Mouse (Mus musculus) liver, embryonic 11.5 days (tissue): Measurements from ENCODE around the gene Dsn1. TPM values are rescaled to one million over a fixed set of nuclear protein-coding genes. Genes with fewer than 3 reads are reported as not detected.
A peak's percentile ranks its signal among the peaks of the same experiment; 100 is the strongest.

Experiments
- ATAC-seq: fragments of 200-750 bp; cut with Nextera tagmentation; replicated peaks from 2 replicates; pipeline ENCODE4 v1.8.0; 2017; ENCODE audit warnings: moderate number of reproducible peaks, mild to moderate bottlenecking, moderate TSS enrichment, moderate library complexity; ENCODE audit not compliant: low FRiP score
- DNase-seq: peaks from one replicate; pipeline ENCODE4 v3.0.0-alpha.2; 2017; ENCODE audit warnings: low spot score
- H3K27ac ChIP-seq: fragments of 300-500 bp; sonication (generic); 2 replicates; pipeline ENCODE4 v1.5.1; 2014; ENCODE audit warnings: mild to moderate bottlenecking, low read depth, low read length, control low read depth
- H3K27me3 ChIP-seq: fragments of 300-500 bp; sonication (generic); replicated peaks from 2 replicates; pipeline ENCODE4 v1.6.1; 2014; ENCODE audit warnings: low read length, mixed read lengths; ENCODE audit not compliant: control insufficient read depth, insufficient read depth
- H3K36me3 ChIP-seq: fragments of 300-500 bp; sonication (generic); 2 replicates; pipeline ENCODE4 v1.6.1; 2014; ENCODE audit warnings: mild to moderate bottlenecking, low read length, moderate library complexity, mixed read lengths; ENCODE audit not compliant: control insufficient read depth, insufficient read depth
- H3K4me1 ChIP-seq: fragments of 300-500 bp; sonication (generic); replicated peaks from 2 replicates; pipeline ENCODE4 v1.6.1; 2014; ENCODE audit warnings: low read length, mixed read lengths; ENCODE audit not compliant: control insufficient read depth, insufficient read depth
- H3K4me2 ChIP-seq: fragments of 300-500 bp; sonication (generic); 2 replicates; pipeline ENCODE4 v1.6.1; 2014; ENCODE audit warnings: mild to moderate bottlenecking, control low read depth, moderate library complexity
- H3K4me3 ChIP-seq: fragments of 300-500 bp; sonication (generic); 2 replicates; pipeline ENCODE4 v1.5.1; 2014; ENCODE audit warnings: low read depth, low read length, control low read depth
- H3K9ac ChIP-seq: fragments of 300-500 bp; sonication (generic); 2 replicates; pipeline ENCODE4 v1.6.1; 2014; ENCODE audit warnings: low read depth, low read length, control low read depth
- H3K9me3 ChIP-seq: fragments of 300-500 bp; sonication (generic); 2 replicates; pipeline ENCODE4 v1.6.1; 2016; ENCODE audit warnings: low read length, inconsistent platforms, mixed read lengths; ENCODE audit not compliant: control insufficient read depth
- WGBS: fragments of 180-500 bp; shearing (Covaris S2); extraction: QIAGEN DNeasy Blood & Tissue Kit; methylation state at CpG from one replicate; pipeline ENCODE4 v1.1.7; 2014; 5-methylcytosine and 5-hydroxymethylcytosine counted together
- polyA plus RNA-seq: library from polyadenylated mRNA; unstranded; fragments of >200 nt; fragmentation: Nextera tagmentation; extraction: Ambion mirVana; gene quantifications from 2 replicates; pipeline ENCODE4 v1.2.1, GENCODE M21; 2014

Dsn1 gene
- polyA plus RNA-seq, 1 experiment from 2014 or later: 45.0 TPM

- ATAC-seq: no peak
- no peak for DNase-seq
- Histone ChIP-seq H3K27me3 (no peaks in the 10 kb centered on the region), H3K4me1 (no peaks in the 10 kb centered on the region), H3K4me2 (no peak overlapping the region), H3K9ac (no peak overlapping the region), H3K27ac (no peak overlapping the region), H3K36me3 (peaks cover 19% of the 10 kb centered on the region), H3K9me3 (no peaks in the 10 kb centered on the region), H3K4me3 (no peak overlapping the region)
- WGBS: 78% methylated on average over 9 of the region's 9 CpGs
Measured at GRCm38 (mm10) chr2:157037303-157037702, 30.3 kb upstream of the Dsn1 start.

GRCm38 (mm10) chr2:157036400-157036799, 29.4 kb upstream of the Dsn1 start:
- Histone ChIP-seq H3K4me1 (no peaks in the 10 kb centered on the region), H3K36me3 (peaks cover 19% of the 10 kb centered on the region), H3K4me3 (no peak overlapping the region), H3K27ac (no peak overlapping the region), H3K4me2 (no peak overlapping the region), H3K9me3 (no peaks in the 10 kb centered on the region), H3K9ac (no peak overlapping the region), H3K27me3 (no peaks in the 10 kb centered on the region)
- WGBS: 89% methylated on average over 8 of the region's 8 CpGs
- no peak for ATAC-seq
- DNase-seq: no peak

DNA sequence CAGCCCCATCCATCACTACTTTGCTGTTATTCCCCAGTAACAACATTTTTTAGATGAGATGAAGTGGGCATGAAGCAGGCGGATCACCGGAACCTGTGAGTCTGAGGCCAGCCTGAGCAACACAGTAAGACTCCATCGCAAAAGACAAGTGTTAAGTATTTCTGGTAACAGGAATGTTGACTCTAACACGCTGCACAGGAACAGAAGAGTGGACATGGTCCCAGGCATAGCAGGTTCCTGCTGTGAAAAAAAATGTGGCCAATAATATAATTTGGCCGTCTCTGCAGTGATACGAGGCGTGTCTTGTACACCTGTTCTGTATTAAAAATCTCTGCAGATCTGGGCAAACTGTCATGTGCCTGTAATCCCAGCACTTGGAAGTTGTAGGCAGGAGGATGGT, 28.4 kb upstream of the Dsn1 start:
- WGBS: 93% methylated on average over 7 of the region's 7 CpGs
- H3K4me2 ChIP-seq: no peak overlapping the region

GRCm38 (mm10) chr2:157030804-157031203, 23.9 kb upstream of the Dsn1 start:
- Histone ChIP-seq H3K9me3 (0 out of 2 replicates have a peak, but pooled peaks cover under 1% of the 10 kb centered on the region), H3K4me3 (no peak overlapping the region), H3K9ac (no peak overlapping the region), H3K4me1 (peaks cover 24% of the 10 kb centered on the region), H3K36me3 (peaks cover 44% of the 10 kb centered on the region), H3K4me2 (no peak overlapping the region), H3K27me3 (no peaks in the 10 kb centered on the region), H3K27ac (no peak overlapping the region)
- peak; percentile 78 for DNase-seq
- WGBS: 40% methylated on average over 9 of the region's 9 CpGs
- 0 out of 2 replicates have a peak, but pooled peaks have one; percentile 39 for ATAC-seq

More for the DNA sequence above, 28.4 kb upstream of the Dsn1 start:
- Histone ChIP-seq H3K27me3 (no peaks in the 10 kb centered on the region), H3K4me1 (no peaks in the 10 kb centered on the region), H3K9me3 (no peaks in the 10 kb centered on the region), H3K4me3 (no peak overlapping the region), H3K36me3 (peaks cover 15% of the 10 kb centered on the region), H3K27ac (no peak overlapping the region), H3K9ac (no peak overlapping the region)
- DNase-seq (no peak), ATAC-seq (no peak)

- H3K4me3 ChIP-seq: peak overlapping the region; percentile 57; the same call in 1 of the 2 replicates
- no peak for ATAC-seq
- peaks cover 62% of the 10 kb centered on the region for H3K36me3 ChIP-seq
- H3K27ac ChIP-seq: peak overlapping the region; percentile 95
- H3K9ac ChIP-seq: peak overlapping the region; percentile 76
- H3K4me1 ChIP-seq: peaks cover 24% of the 10 kb centered on the region
- no peak for DNase-seq
- peaks cover 7% of the 10 kb centered on the region for H3K9me3 ChIP-seq
- H3K4me2 ChIP-seq: peak overlapping the region; percentile 72
- 70% methylated on average over 4 of the region's 4 CpGs for WGBS
- H3K27me3 ChIP-seq: no peaks in the 10 kb centered on the region
Measured at GRCm38 (mm10) chr2:157028261-157028660, 21.3 kb upstream of the Dsn1 start.

- H3K36me3 ChIP-seq: peaks cover 66% of the 10 kb centered on the region
- H3K27me3 ChIP-seq: no peaks in the 10 kb centered on the region
- 45% methylated on average over 21 of the region's 21 CpGs for WGBS
- H3K4me3 ChIP-seq: peak overlapping the region; percentile 57
- DNase-seq (peak; percentile 68), ATAC-seq (peak; percentile 85)
- H3K4me2 ChIP-seq: peak overlapping the region; percentile 72
- H3K9me3 ChIP-seq: peaks cover 7% of the 10 kb centered on the region
- H3K27ac ChIP-seq: peak overlapping the region; percentile 95
- peak overlapping the region; percentile 76 for H3K9ac ChIP-seq
- peaks cover 24% of the 10 kb centered on the region for H3K4me1 ChIP-seq
Measured at GRCm38 (mm10) chr2:157027106-157028008, 20.4 kb upstream of the Dsn1 start.

DNA sequence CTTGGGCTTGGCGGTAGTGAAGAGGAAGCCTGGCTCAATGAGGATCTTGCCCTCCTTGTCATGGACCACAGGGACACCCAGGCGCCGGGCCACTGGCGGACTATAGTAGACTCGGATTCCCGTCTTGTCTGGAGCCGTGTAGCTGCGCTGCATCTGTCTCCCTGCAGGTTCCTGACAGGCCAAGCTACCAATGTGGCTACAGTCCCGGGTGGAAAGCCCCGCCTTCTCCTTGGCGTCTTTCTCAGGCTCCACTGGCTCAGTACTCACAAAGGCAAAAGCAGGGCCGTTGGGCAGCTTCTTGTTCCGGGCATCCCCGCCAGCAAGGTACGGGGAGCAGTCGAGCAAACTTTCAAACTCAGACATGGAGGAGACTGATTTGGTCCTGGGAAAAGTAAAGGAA, 14.2 kb upstream of the Dsn1 start:
- no peak for DNase-seq
- H3K36me3 ChIP-seq: peaks cover 81% of the 10 kb centered on the region
- no peak overlapping the region for H3K4me3 ChIP-seq
- H3K27me3 ChIP-seq: no peaks in the 10 kb centered on the region
- no peak overlapping the region for H3K27ac ChIP-seq
- ATAC-seq: no peak
- 91% methylated on average over 16 of the region's 16 CpGs for WGBS
- H3K4me2 ChIP-seq: no peak overlapping the region
- no peaks in the 10 kb centered on the region; the same call in 1 of the 2 replicates for H3K4me1 ChIP-seq
- H3K9me3 ChIP-seq: peaks cover 7% of the 10 kb centered on the region
- no peak overlapping the region for H3K9ac ChIP-seq

- no peak for DNase-seq
- peaks cover 73% of the 10 kb centered on the region for H3K36me3 ChIP-seq
- H3K9ac ChIP-seq: no peak overlapping the region
- 88% methylated on average over 4 of the region's 4 CpGs for WGBS
- no peaks in the 10 kb centered on the region for H3K27me3 ChIP-seq
- H3K4me2 ChIP-seq: no peak overlapping the region
- no peak overlapping the region for H3K27ac ChIP-seq
- no peak for ATAC-seq
- H3K4me3 ChIP-seq: no peak overlapping the region
- H3K9me3 ChIP-seq: no peaks in the 10 kb centered on the region
- peaks cover 4% of the 10 kb centered on the region; the same call in 1 of the 2 replicates for H3K4me1 ChIP-seq
Measured at GRCm38 (mm10) chr2:157019228-157019627, 12.3 kb upstream of the Dsn1 start.
